Mouse (Mus musculus) spleen, adult 2 months (tissue): ENCODE data around the gene Errfi1.

Experiments used
- CTCF ChIP-seq: fragments of 200-500 bp; IDR thresholded peaks from 2 replicates; pipeline ENCODE4 v1.5.1; 2011; ENCODE audit warnings: mild to moderate bottlenecking, inconsistent platforms; ENCODE audit not compliant: insufficient read depth, insufficient read length, insufficient replicate concordance; ENCODE audit errors: extremely low read depth
- POLR2A ChIP-seq: fragments of 200-500 bp; IDR thresholded peaks from 2 replicates; pipeline ENCODE4 v1.6.1; 2011; ENCODE audit warnings: low read depth, low read length, inconsistent platforms

DNA sequence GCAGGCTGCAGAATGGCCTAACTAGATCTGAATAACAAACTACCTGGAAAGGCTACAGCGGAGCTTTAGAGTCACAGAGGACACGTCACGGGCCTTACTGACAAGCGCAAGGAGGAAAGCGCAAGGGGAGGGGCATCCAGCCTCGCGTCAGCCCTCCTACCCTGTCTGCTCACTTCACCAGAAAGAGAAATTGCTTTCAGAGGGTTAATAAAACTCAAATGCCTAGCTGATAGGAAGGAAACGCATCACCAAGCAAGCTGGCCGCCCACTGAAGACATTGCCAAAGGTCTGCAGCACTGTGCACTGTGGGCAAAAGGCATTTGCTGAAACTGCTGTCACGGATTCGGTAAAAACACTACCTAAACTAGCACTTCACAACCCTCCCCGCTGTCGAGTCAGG lies 46.8 kb downstream of the Errfi1 start:
- TF ChIP-seq CTCF (no peak), POLR2A (no peak)
